Mouse (Mus musculus) forebrain, embryonic 15.5 days (tissue): Measurements from ENCODE around the gene Aanat. TPM values are rescaled to one million over a fixed set of nuclear protein-coding genes. Genes with fewer than 3 reads are reported as not detected.

Source experiments
- ATAC-seq: fragments of 200-750 bp; cut with Nextera tagmentation; replicated peaks from 2 replicates; pipeline ENCODE4 v1.8.0; 2017; ENCODE audit warnings: mild to moderate bottlenecking, moderate TSS enrichment, moderate library complexity
- H3K27ac ChIP-seq: fragments of 300-500 bp; sonication (generic); replicated peaks from 2 replicates; pipeline ENCODE4 v1.5.1; 2015; ENCODE audit warnings: mild to moderate bottlenecking, inconsistent platforms
- H3K27me3 ChIP-seq: fragments of 300-500 bp; sonication (generic); 2 replicates; pipeline ENCODE4 v1.6.1; 2015; ENCODE audit warnings: inconsistent platforms
- H3K36me3 ChIP-seq: fragments of 300-500 bp; sonication (generic); 2 replicates; pipeline ENCODE4 v1.6.1; 2015; ENCODE audit warnings: mild to moderate bottlenecking, inconsistent platforms
- H3K4me1 ChIP-seq: fragments of 300-500 bp; sonication (generic); 2 replicates; pipeline ENCODE4 v1.6.1; 2015; ENCODE audit warnings: inconsistent platforms
- H3K4me2 ChIP-seq: fragments of 300-500 bp; sonication (generic); replicated peaks from 2 replicates; pipeline ENCODE4 v1.6.1; 2015; ENCODE audit warnings: mild to moderate bottlenecking, inconsistent platforms
- H3K4me3 ChIP-seq: fragments of 300-500 bp; sonication (generic); 2 replicates; pipeline ENCODE4 v1.5.1; 2015; ENCODE audit warnings: mild to moderate bottlenecking, inconsistent platforms
- H3K9ac ChIP-seq: fragments of 300-500 bp; sonication (generic); replicated peaks from 2 replicates; pipeline ENCODE4 v1.6.1; 2015; ENCODE audit warnings: mild to moderate bottlenecking, inconsistent platforms
- H3K9me3 ChIP-seq: fragments of 300-500 bp; sonication (generic); 2 replicates; pipeline ENCODE4 v1.6.1; 2016; ENCODE audit warnings: inconsistent platforms
- WGBS: fragments of 180-500 bp; shearing (Covaris S2); methylation state at CpG from one replicate; pipeline ENCODE4 v1.1.7; 2015; ENCODE audit warnings: mixed read lengths; 5-methylcytosine and 5-hydroxymethylcytosine counted together
- polyA plus RNA-seq: library from polyadenylated mRNA; unstranded; fragments of >200 nt; fragmentation: Nextera tagmentation; extraction: Ambion mirVana; gene quantifications from 2 replicates; pipeline ENCODE4 v1.2.1, GENCODE M21; 2015

Aanat gene
- polyA plus RNA-seq, 1 experiment from 2014 or later: 0.15 TPM

GRCm38 (mm10) chr11:116555572-116555971, 30.7 kb upstream of the Aanat start:
- Histone ChIP-seq H3K4me1 (peaks cover 20% of the 10 kb centered on the region), H3K4me3 (no peak overlapping the region), H3K27ac (no peak overlapping the region), H3K4me2 (no peak overlapping the region), H3K27me3 (no peaks in the 10 kb centered on the region), H3K9ac (no peak overlapping the region), H3K9me3 (no peaks in the 10 kb centered on the region), H3K36me3 (no peaks in the 10 kb centered on the region)
- 73% methylated on average over 1 of the region's 1 CpGs for WGBS
- no peak for ATAC-seq

- Histone ChIP-seq H3K36me3 (no peaks in the 10 kb centered on the region), H3K4me2 (no peak overlapping the region), H3K27ac (no peak overlapping the region), H3K9ac (no peak overlapping the region), H3K9me3 (no peaks in the 10 kb centered on the region), H3K4me3 (no peak overlapping the region), H3K4me1 (peaks cover 20% of the 10 kb centered on the region), H3K27me3 (no peaks in the 10 kb centered on the region)
- 74% methylated on average over 6 of the region's 6 CpGs for WGBS
- no peak for ATAC-seq
Measured at GRCm38 (mm10) chr11:116556308-116556707, 29.9 kb upstream of the Aanat start.

GRCm38 (mm10) chr11:116565283-116566041, 20.8 kb upstream of the Aanat start:
- H3K27ac ChIP-seq: no peak overlapping the region
- 85% methylated on average over 7 of the region's 7 CpGs for WGBS
- no peak overlapping the region for H3K4me3 ChIP-seq
- H3K9ac ChIP-seq: no peak overlapping the region
- no peak overlapping the region for H3K4me2 ChIP-seq
- H3K36me3 ChIP-seq: no peaks in the 10 kb centered on the region
- H3K4me1 ChIP-seq: peaks cover 4% of the 10 kb centered on the region; the same call in 1 of the 2 replicates
- no peak for ATAC-seq
- H3K9me3 ChIP-seq: no peaks in the 10 kb centered on the region
- no peaks in the 10 kb centered on the region for H3K27me3 ChIP-seq

GRCm38 (mm10) chr11:116567531-116567930, 18.7 kb upstream of the Aanat start:
- WGBS: 88% methylated on average over 8 of the region's 8 CpGs
- no peaks in the 10 kb centered on the region for H3K9me3 ChIP-seq
- H3K4me3 ChIP-seq: no peak overlapping the region
- no peaks in the 10 kb centered on the region for H3K36me3 ChIP-seq
- H3K4me2 ChIP-seq: no peak overlapping the region
- ATAC-seq: no peak
- no peaks in the 10 kb centered on the region for H3K27me3 ChIP-seq
- no peak overlapping the region for H3K27ac ChIP-seq
- no peak overlapping the region for H3K9ac ChIP-seq
- H3K4me1 ChIP-seq: peaks cover 17% of the 10 kb centered on the region

- Histone ChIP-seq H3K27ac (no peak overlapping the region), H3K4me1 (peaks cover 47% of the 10 kb centered on the region), H3K27me3 (no peaks in the 10 kb centered on the region), H3K9me3 (no peaks in the 10 kb centered on the region), H3K4me2 (no peak overlapping the region), H3K4me3 (no peak overlapping the region), H3K36me3 (no peaks in the 10 kb centered on the region), H3K9ac (no peak overlapping the region)
- no peak for ATAC-seq
- 85% methylated on average over 7 of the region's 7 CpGs for WGBS
Measured at GRCm38 (mm10) chr11:116570821-116571220, 15.4 kb upstream of the Aanat start.

- Histone ChIP-seq H3K4me1 (peaks cover 57% of the 10 kb centered on the region), H3K27me3 (no peaks in the 10 kb centered on the region), H3K4me3 (no peak overlapping the region), H3K9me3 (no peaks in the 10 kb centered on the region), H3K27ac (no peak overlapping the region), H3K36me3 (no peaks in the 10 kb centered on the region), H3K9ac (no peak overlapping the region), H3K4me2 (no peak overlapping the region)
- no peak for ATAC-seq
- WGBS: 82% methylated on average over 19 of the region's 19 CpGs
Measured at GRCm38 (mm10) chr11:116571767-116572679, 14.2 kb upstream of the Aanat start.

GRCm38 (mm10) chr11:116572756-116573543, 13.3 kb upstream of the Aanat start:
- no peak for ATAC-seq
- WGBS: 67% methylated on average over 12 of the region's 12 CpGs
- Histone ChIP-seq H3K27ac (no peak overlapping the region; the same call in 1 of the 2 replicates), H3K27me3 (no peaks in the 10 kb centered on the region), H3K4me3 (no peak overlapping the region), H3K9me3 (no peaks in the 10 kb centered on the region), H3K4me2 (no peak overlapping the region), H3K4me1 (peaks cover 59% of the 10 kb centered on the region), H3K9ac (no peak overlapping the region), H3K36me3 (no peaks in the 10 kb centered on the region)

GRCm38 (mm10) chr11:116574486-116574885, 11.7 kb upstream of the Aanat start:
- H3K36me3 ChIP-seq: no peaks in the 10 kb centered on the region
- peaks cover 74% of the 10 kb centered on the region for H3K4me1 ChIP-seq
- no peak overlapping the region for H3K27ac ChIP-seq
- H3K9ac ChIP-seq: no peak overlapping the region
- no peak for ATAC-seq
- no peak overlapping the region for H3K4me2 ChIP-seq
- no peaks in the 10 kb centered on the region for H3K9me3 ChIP-seq
- H3K4me3 ChIP-seq: no peak overlapping the region
- WGBS: 56% methylated on average over 6 of the region's 6 CpGs
- no peaks in the 10 kb centered on the region for H3K27me3 ChIP-seq

GRCm38 (mm10) chr11:116574982-116575381, 11.2 kb upstream of the Aanat start:
- no peaks in the 10 kb centered on the region for H3K36me3 ChIP-seq
- H3K27me3 ChIP-seq: no peaks in the 10 kb centered on the region
- 73% methylated on average over 6 of the region's 6 CpGs for WGBS

GRCm38 (mm10) chr11:116575396-116575795, 10.8 kb upstream of the Aanat start:
- no peaks in the 10 kb centered on the region for H3K36me3 ChIP-seq
- 91% methylated on average over 2 of the region's 2 CpGs for WGBS
- peaks cover 80% of the 10 kb centered on the region for H3K4me1 ChIP-seq
- H3K4me2 ChIP-seq: no peak overlapping the region
- H3K4me3 ChIP-seq: no peak overlapping the region
- no peak for ATAC-seq
- H3K27me3 ChIP-seq: no peaks in the 10 kb centered on the region
- no peak overlapping the region for H3K9ac ChIP-seq
- H3K27ac ChIP-seq: no peak overlapping the region
- H3K9me3 ChIP-seq: no peaks in the 10 kb centered on the region

More at GRCm38 (mm10) chr11:116574982-116575381, 11.2 kb upstream of the Aanat start:
- no peak overlapping the region for H3K4me2 ChIP-seq
- no peaks in the 10 kb centered on the region for H3K9me3 ChIP-seq
- H3K27ac ChIP-seq: no peak overlapping the region
- no peak overlapping the region for H3K4me3 ChIP-seq
- no peak for ATAC-seq
- H3K4me1 ChIP-seq: peaks cover 79% of the 10 kb centered on the region
- no peak overlapping the region for H3K9ac ChIP-seq

- no peaks in the 10 kb centered on the region for H3K27me3 ChIP-seq
- no peak overlapping the region for H3K9ac ChIP-seq
- H3K36me3 ChIP-seq: no peaks in the 10 kb centered on the region
- H3K4me3 ChIP-seq: peak overlapping the region; percentile 96; the same call in 1 of the 2 replicates
- ATAC-seq: no peak
- H3K4me1 ChIP-seq: peaks cover 52% of the 10 kb centered on the region
- no peaks in the 10 kb centered on the region for H3K9me3 ChIP-seq
- WGBS: 88% methylated on average over 3 of the region's 3 CpGs
- H3K27ac ChIP-seq: no peak overlapping the region
- peak overlapping the region; percentile 59; the same call in 1 of the 2 replicates for H3K4me2 ChIP-seq
Measured at GRCm38 (mm10) chr11:116579280-116579679, 7.0 kb upstream of the Aanat start.
